Mouse (Mus musculus) thymus, adult 2 months (tissue): ENCODE measurements around the gene Gabrg3.

ENCODE experiments used
- CTCF ChIP-seq: fragments of 200-500 bp; IDR thresholded peaks from 2 replicates; pipeline ENCODE4 v1.5.1; 2012; ENCODE audit warnings: mild to moderate bottlenecking, control low read depth, low read length, moderate library complexity, borderline replicate concordance; ENCODE audit not compliant: control insufficient read depth, poor library complexity, insufficient read depth; ENCODE audit errors: extremely low read depth
- POLR2A ChIP-seq: fragments of 200-500 bp; IDR thresholded peaks from 2 replicates; pipeline ENCODE4 v1.6.1; 2012; ENCODE audit warnings: mild to moderate bottlenecking, low read length, control low read depth, moderate library complexity; ENCODE audit not compliant: control insufficient read depth, poor library complexity, insufficient read depth; ENCODE audit errors: extremely low read depth

GRCm38 (mm10) chr7:57419392-57419791, 32.4 kb upstream of the Gabrg3 start, which contains the start of gene Gabrb3:
- no peak for TF ChIP-seq POLR2A
- TF ChIP-seq CTCF = no peak
